Mouse (Mus musculus) CH12.LX (cell line): ENCODE results near the gene Jmjd1c. TPM values are rescaled to one million over a fixed set of nuclear protein-coding genes. Genes with fewer than 3 reads are reported as not detected.

Experiments
- DNase-seq: peaks from one replicate; pipeline ENCODE4 v3.0.0-alpha.2; 2013; ENCODE audit errors: extremely low read depth
- H3K27ac ChIP-seq: 2 replicates; pipeline ENCODE4 v1.5.1; 2012; ENCODE audit warnings: low read depth, mild to moderate bottlenecking, control low read depth, moderate library complexity; ENCODE audit not compliant: insufficient read depth
- H3K27me3 ChIP-seq: replicated peaks from 2 replicates; pipeline ENCODE3; 2012; ENCODE audit warnings: inconsistent platforms
- H3K36me3 ChIP-seq, 2 experiments: replicated peaks in 1 of 2; 2 replicates each; pipeline versions ENCODE3 to v1.6.1; 2012; ENCODE audit warnings: inconsistent platforms in 1 of 2, low read length in 1 of 2, mild to moderate bottlenecking in 1 of 2, mixed read lengths in 1 of 2, moderate library complexity in 1 of 2; ENCODE audit not compliant: control insufficient read depth in 1 of 2, insufficient read depth in 1 of 2
- H3K4me1 ChIP-seq, 2 experiments: 2 replicates each; pipeline ENCODE4 v1.6.1; 2012; ENCODE audit warnings: inconsistent platforms in 1 of 2, moderate library complexity in 1 of 2; ENCODE audit not compliant: insufficient read depth in 2 of 2, control insufficient read depth in 1 of 2
- H3K4me2 ChIP-seq: 2 replicates; pipeline ENCODE4 v1.6.1; 2012; ENCODE audit warnings: low read depth, mild to moderate bottlenecking, control low read depth; ENCODE audit not compliant: poor library complexity, insufficient read depth, severe bottlenecking
- H3K4me3 ChIP-seq, 3 experiments: fragments of 150-350 bp in 1 of 3; sonication (generic) in 1 of 3; replicated peaks in 1 of 3; 2 replicates each; pipeline versions ENCODE3 to v1.5.1; 2011 to 2012; ENCODE audit warnings: low read depth in 2 of 3, low read length in 2 of 3, mild to moderate bottlenecking in 2 of 3, moderate library complexity in 2 of 3, control low read depth in 1 of 3, improper control_type of control experiment in 1 of 3, inconsistent platforms in 1 of 3, mixed read lengths in 1 of 3; ENCODE audit not compliant: poor library complexity in 1 of 3
- H3K79me2 ChIP-seq: replicated peaks from 2 replicates; pipeline ENCODE4 v1.6.1; 2012; ENCODE audit warnings: mild to moderate bottlenecking, moderate library complexity; ENCODE audit not compliant: control insufficient read depth, poor library complexity, insufficient read depth, severe bottlenecking; ENCODE audit errors: extremely low read depth
- H3K9ac ChIP-seq: 2 replicates; pipeline ENCODE4 v1.6.1; 2012; ENCODE audit warnings: low read depth, mild to moderate bottlenecking, control low read depth, moderate library complexity; ENCODE audit not compliant: insufficient read depth
- H3K9me3 ChIP-seq: replicated peaks from 2 replicates; pipeline ENCODE3; 2012; ENCODE audit warnings: low read length, inconsistent platforms, mixed read lengths
- BHLHE40 ChIP-seq: IDR thresholded peaks from 2 replicates; pipeline ENCODE4 v1.6.1; 2011; ENCODE audit warnings: mild to moderate bottlenecking, low read depth, low read length, improper control_type of control experiment
- ELF1 ChIP-seq: IDR thresholded peaks from 2 replicates; pipeline ENCODE4 v1.6.1; 2014; ENCODE audit warnings: low read depth, mild to moderate bottlenecking, inconsistent platforms, low read length, improper control_type of control experiment
- ETS1 ChIP-seq: conservative IDR thresholded peaks from 2 replicates; pipeline ENCODE4 v1.6.1; 2012; ENCODE audit warnings: low read depth, mild to moderate bottlenecking, inconsistent platforms, low read length, improper control_type of control experiment, moderate library complexity
- HCFC1 ChIP-seq: IDR thresholded peaks from 2 replicates; pipeline ENCODE4 v1.6.1; 2012; ENCODE audit warnings: low read depth, mild to moderate bottlenecking, inconsistent platforms, low read length, improper control_type of control experiment
- IRF4 ChIP-seq: IDR thresholded peaks from 2 replicates; pipeline ENCODE4 v1.6.1; 2014; ENCODE audit warnings: low read depth, mild to moderate bottlenecking, inconsistent platforms, low read length, improper control_type of control experiment
- JUN ChIP-seq: IDR thresholded peaks from 2 replicates; pipeline ENCODE4 v1.6.1; 2011; ENCODE audit warnings: low read depth, mild to moderate bottlenecking, low read length, improper control_type of control experiment, moderate library complexity; ENCODE audit not compliant: insufficient read depth
- MAFK ChIP-seq: IDR thresholded peaks from 2 replicates; pipeline ENCODE4 v1.6.1; 2011; ENCODE audit warnings: low read length, improper control_type of control experiment; ENCODE audit not compliant: insufficient replicate concordance
- MAZ ChIP-seq: IDR thresholded peaks from 2 replicates; pipeline ENCODE4 v1.6.1; 2012; ENCODE audit warnings: low read depth, mild to moderate bottlenecking, inconsistent platforms, low read length, improper control_type of control experiment, moderate library complexity
- MXI1 ChIP-seq: IDR thresholded peaks from 2 replicates; pipeline ENCODE4 v1.6.1; 2011; ENCODE audit warnings: mild to moderate bottlenecking, low read depth, low read length, improper control_type of control experiment
- MYC ChIP-seq: IDR thresholded peaks from 2 replicates; pipeline ENCODE4 v1.6.1; 2011; ENCODE audit warnings: low read depth, mild to moderate bottlenecking, improper control_type of control experiment, low read length
- PAX5 ChIP-seq: IDR thresholded peaks from 2 replicates; pipeline ENCODE4 v1.6.1; 2012; ENCODE audit warnings: low read length, inconsistent platforms, mixed read lengths
- SIN3A ChIP-seq: IDR thresholded peaks from 2 replicates; pipeline ENCODE4 v1.6.1; 2012; ENCODE audit warnings: low read length, improper control_type of control experiment, inconsistent platforms
- SMC3 ChIP-seq: IDR thresholded peaks from 2 replicates; pipeline ENCODE4 v1.6.1; 2011; ENCODE audit warnings: low read depth, low read length, improper control_type of control experiment
- TBP ChIP-seq: conservative IDR thresholded peaks from 2 replicates; pipeline ENCODE4 v1.6.1; 2011; ENCODE audit warnings: low read depth, low read length, improper control_type of control experiment
- TCF12 ChIP-seq: IDR thresholded peaks from 2 replicates; pipeline ENCODE4 v1.6.1; 2014; ENCODE audit warnings: low read depth, mild to moderate bottlenecking, inconsistent platforms, low read length, improper control_type of control experiment
- UBTF ChIP-seq: IDR thresholded peaks from 2 replicates; pipeline ENCODE4 v1.6.1; 2012; ENCODE audit warnings: low read depth, mild to moderate bottlenecking, inconsistent platforms, low read length, improper control_type of control experiment, moderate library complexity
- USF1 ChIP-seq: IDR thresholded peaks from 2 replicates; pipeline ENCODE4 v1.6.1; 2014; ENCODE audit warnings: low read depth, mild to moderate bottlenecking, inconsistent platforms, low read length, improper control_type of control experiment
- ZNF384 ChIP-seq: IDR thresholded peaks from 2 replicates; pipeline ENCODE4 v1.6.1; 2012; ENCODE audit warnings: low read depth, low read length, improper control_type of control experiment, inconsistent platforms
- dilution Hi-C: fragments of 300-500 bp; cut with MboI; formaldehyde crosslinking; loops from 2 replicates; pipeline ENCODE4 v1.14.3; 2020; ENCODE audit warnings: low sequenced_read_pairs; ENCODE audit not compliant: extremely low pct_unique_long_range_greater_than_20kb, extremely low pct_ligation_motif_present
- in situ Hi-C: fragments of 300-500 bp; cut with MboI; formaldehyde crosslinking; loops from 3 replicates; pipeline ENCODE4 v1.14.3; 2019; ENCODE audit warnings: low sequenced_read_pairs, low pct_ligation_motif_present, low pct_unique_long_range_greater_than_20kb, mixed read lengths
- polyA plus RNA-seq: library from polyadenylated mRNA; unstranded; fragments of >175 nt; gene quantifications from 2 replicates; pipeline ENCODE4 v1.2.1, GENCODE M21; 2012; ENCODE audit warnings: low read depth; ENCODE audit not compliant: insufficient read length
- total RNA-seq, 2 experiments: library from RNA; depleted of rRNA; stranded (reverse); fragments of 300-350 nt in 1 of 2; fragments of >200 nt in 1 of 2; gene quantifications; 2 replicates each; pipeline ENCODE4 v1.2.3; 2012 to 2014

Gene Jmjd1c
- total and polyA plus RNA-seq, 3 experiments: 41.2 to 50.1 (median 41.6) TPM

- Histone ChIP-seq H3K27me3 (no peaks in the 10 kb centered on the region), H3K27ac (peak overlapping the region; percentile 70), H3K36me3 (no peaks in the 10 kb centered on the region), H3K4me1 (peaks cover 18 to 61% of the 10 kb centered on the region in 2 experiments; a peak in 3 of 4 replicates), H3K9me3 (no peaks in the 10 kb centered on the region), H3K4me2 (peak overlapping the region; percentile 33; the same call in 1 of the 2 replicates), H3K9ac (peak overlapping the region; percentile 20), H3K79me2 (no peaks in the 10 kb centered on the region), H3K4me3 (no peak overlapping the region)
- dilution Hi-C loops: no loop called here
- no peak for DNase-seq
- no peak for TF ChIP-seq JUN
- peak; percentile 35; the same call in 1 of the 2 replicates for TF ChIP-seq SIN3A
- 0 out of 2 replicates have a peak, but pooled peaks have one; percentile 33 for TF ChIP-seq MXI1
- TF ChIP-seq UBTF: no peak
- no peak for TF ChIP-seq IRF4
- in situ Hi-C loops: no loop called here
Observed at GRCm38 (mm10) chr10:67291087-67291486, 195.2 kb downstream of the Jmjd1c start.

GRCm38 (mm10) chr10:67295331-67295730 is 199.4 kb downstream of the Jmjd1c start:
- dilution Hi-C loops: no loop called here
- Histone ChIP-seq H3K4me2 (no peak overlapping the region), H3K27ac (no peak overlapping the region), H3K4me1 (peaks cover 4 to 50% of the 10 kb centered on the region in 2 experiments; a peak in 3 of 4 replicates), H3K9me3 (no peaks in the 10 kb centered on the region), H3K36me3 (peaks cover 0 to 1% of the 10 kb centered on the region in 2 experiments), H3K27me3 (no peaks in the 10 kb centered on the region), H3K4me3 (no peak overlapping the region), H3K9ac (no peak overlapping the region), H3K79me2 (peaks cover 21% of the 10 kb centered on the region)
- no peak for DNase-seq
- in situ Hi-C loops: no loop called here
- TF ChIP-seq IRF4 (no peak), ELF1 (no peak), MYC (no peak), TCF12 (no peak), HCFC1 (no peak), USF1 (no peak), MAFK (no peak), ZNF384 (no peak), PAX5 (no peak), ETS1 (no peak), TBP (no peak), MAZ (no peak), BHLHE40 (no peak), SMC3 (no peak), MXI1 (no peak)
